Mouse (Mus musculus): ENCODE measurements at regions not wholly inside any gene's neighbourhood (a gene's known extent, or its start where the extent isn't known, plus 50 kb on each side); places are given as distances from the start of the nearest gene placed in this dataset.

DNA sequence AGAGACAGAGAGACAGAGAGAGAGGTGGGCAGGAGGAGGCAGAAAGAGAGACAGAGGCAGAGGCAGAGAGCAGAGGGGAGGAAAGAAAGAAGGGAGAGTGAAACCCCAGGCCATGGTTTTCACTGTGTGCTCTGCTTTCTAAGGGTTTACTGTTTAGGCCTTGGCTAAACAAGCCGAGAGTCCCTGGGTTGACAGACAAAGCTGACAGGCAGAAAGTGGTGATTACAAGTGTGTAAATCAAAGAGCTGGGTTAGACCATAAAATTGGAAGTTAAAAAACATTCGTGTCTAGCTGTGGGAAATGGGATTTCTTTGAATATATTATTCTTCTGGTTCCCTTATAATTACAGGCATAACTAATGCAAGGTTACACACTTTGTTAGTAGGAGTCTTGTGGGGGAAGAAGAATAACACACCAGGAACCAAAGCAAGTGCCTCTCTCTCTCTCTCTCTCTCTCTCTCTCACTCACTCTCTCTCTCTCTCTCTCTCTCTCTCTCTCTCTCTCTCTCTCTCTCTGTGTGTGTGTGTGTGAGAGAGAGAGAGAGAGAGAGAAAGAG lies 556.0 kb downstream of the Grin2a start:
- Histone ChIP-seq H3K4me3 (ENCODE audit: insufficient read depth, low read depth, low read length) (no peak overlapping the region), H3K27ac (ENCODE audit: insufficient read depth, low read depth, low read length) (no peak overlapping the region), H3K4me1 (ENCODE audit: control insufficient read depth, insufficient read depth, low read length) (no peaks in the 10 kb centered on the region)
- TF ChIP-seq CTCF (IDR thresholded peaks at IDR 0.05; ENCODE audit: insufficient read depth, low read depth, low read length) (no peak), POLR2A (IDR thresholded peaks at IDR 0.05; ENCODE audit: insufficient read depth, low read depth, low read length) (no peak)
- WGBS, result 21% methylated on average over 2 of the region's 2 CpGs

DNA sequence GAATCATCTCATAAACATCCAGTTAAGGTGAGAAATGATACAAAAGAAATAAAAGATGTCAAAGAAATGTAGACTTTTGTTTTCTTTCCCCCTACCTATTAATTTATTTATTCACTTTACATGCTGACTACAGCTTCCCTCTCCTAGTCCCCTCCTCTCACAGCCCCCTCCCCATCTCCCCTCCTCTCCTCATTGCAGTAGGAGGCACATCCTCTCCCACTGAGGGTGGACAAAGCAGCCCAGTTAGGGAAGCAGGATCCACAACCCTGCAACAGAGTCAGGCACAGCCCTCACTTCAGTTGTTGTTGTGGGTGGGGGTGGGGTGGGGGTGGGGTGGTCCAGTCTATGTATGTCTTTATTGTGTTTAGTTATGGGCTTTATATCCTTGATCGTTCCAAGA lies 555.5 kb downstream of the Grin2a start:
- WGBS, result 55% methylated on average over 1 of the region's 1 CpGs
- no peak overlapping the region for H3K27ac ChIP-seq (ENCODE audit: insufficient read depth, low read depth, low read length)

DNA sequence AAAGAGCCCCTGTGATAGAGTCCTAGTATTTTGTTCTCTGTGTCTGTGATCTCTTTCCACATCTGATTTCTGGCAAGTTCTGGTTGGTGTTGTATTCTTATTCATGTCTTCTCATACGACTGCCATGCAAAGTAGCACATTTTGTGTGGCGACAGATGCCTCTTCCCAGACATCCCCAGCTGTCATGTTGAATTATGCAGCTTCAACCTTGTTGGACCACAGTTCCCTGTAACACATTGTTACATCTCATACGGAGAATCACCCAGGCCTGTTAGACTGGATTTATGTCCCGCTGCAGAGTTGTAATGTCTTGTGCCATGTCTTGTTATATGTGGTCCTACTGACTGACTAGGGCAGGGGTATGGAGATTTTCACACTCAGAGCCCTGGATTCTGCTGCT lies 543.3 kb downstream of the Grin2a start:
- no peak for TF ChIP-seq POLR2A (IDR thresholded peaks at IDR 0.05; ENCODE audit: insufficient read depth, low read depth, low read length)
- TF ChIP-seq CTCF (IDR thresholded peaks at IDR 0.05; ENCODE audit: insufficient read depth, low read depth, low read length), result no peak
- WGBS, result 95% methylated on average over 4 of the region's 4 CpGs
- H3K4me1 ChIP-seq (ENCODE audit: control insufficient read depth, insufficient read depth, low read length), result no peaks in the 10 kb centered on the region
- no peak overlapping the region for H3K4me3 ChIP-seq (ENCODE audit: insufficient read depth, low read depth, low read length)
- no peak overlapping the region for H3K27ac ChIP-seq (ENCODE audit: insufficient read depth, low read depth, low read length)

More for the DNA sequence above, 555.5 kb downstream of the Grin2a start:
- no peak overlapping the region for H3K4me3 ChIP-seq (ENCODE audit: insufficient read depth, low read depth, low read length)
- TF ChIP-seq CTCF (IDR thresholded peaks at IDR 0.05; ENCODE audit: insufficient read depth, low read depth, low read length), result no peak
- no peak for TF ChIP-seq POLR2A (IDR thresholded peaks at IDR 0.05; ENCODE audit: insufficient read depth, low read depth, low read length)
- H3K4me1 ChIP-seq (ENCODE audit: control insufficient read depth, insufficient read depth, low read length), result no peaks in the 10 kb centered on the region

DNA sequence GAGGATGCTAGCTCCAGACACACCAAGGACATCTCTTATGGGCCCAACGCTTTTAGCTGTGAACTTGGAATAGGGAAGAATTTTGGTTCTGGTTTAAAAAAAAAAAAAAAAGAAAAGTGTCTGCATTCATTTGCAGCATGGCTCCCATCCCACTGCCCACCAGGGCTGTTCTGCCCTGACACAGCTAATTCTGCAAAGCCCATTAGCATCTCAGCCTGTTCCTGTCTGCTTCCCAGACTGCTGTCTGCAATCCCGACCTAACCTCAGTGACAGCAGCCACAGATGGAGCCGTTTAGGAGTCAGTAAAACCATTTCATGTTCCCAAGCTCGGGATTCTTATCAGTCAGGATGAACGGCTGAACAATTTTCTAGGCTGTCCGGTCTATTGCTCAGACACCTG lies 537.8 kb downstream of the Grin2a start:
- H3K27ac ChIP-seq (ENCODE audit: insufficient read depth, low read depth, low read length), result no peak overlapping the region
- H3K4me3 ChIP-seq (ENCODE audit: insufficient read depth, low read depth, low read length), result no peak overlapping the region
- TF ChIP-seq CTCF (IDR thresholded peaks at IDR 0.05; ENCODE audit: insufficient read depth, low read depth, low read length) (no peak), POLR2A (IDR thresholded peaks at IDR 0.05; ENCODE audit: insufficient read depth, low read depth, low read length) (no peak)
- no peaks in the 10 kb centered on the region for H3K4me1 ChIP-seq (ENCODE audit: control insufficient read depth, insufficient read depth, low read length)
- WGBS, result 83% methylated on average over 6 of the region's 6 CpGs

DNA sequence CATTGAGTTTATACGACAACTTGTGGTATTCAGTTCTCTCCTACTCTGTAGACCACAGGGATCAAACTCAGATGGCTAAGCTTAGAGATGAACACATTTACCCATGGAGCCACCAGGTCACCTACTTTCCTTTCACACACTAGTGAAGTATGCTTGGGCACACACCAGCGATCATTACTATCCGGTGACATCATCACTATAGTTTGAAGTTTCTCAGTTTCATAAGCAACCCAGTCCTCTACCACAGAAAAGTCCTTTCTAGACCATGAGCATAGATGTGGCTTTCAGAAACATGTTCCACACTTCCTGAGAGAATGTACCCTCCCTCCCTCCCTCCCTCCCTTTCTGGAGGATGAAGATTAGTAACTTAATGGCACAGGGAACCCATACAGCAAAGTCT lies 532.9 kb downstream of the Grin2a start:
- Histone ChIP-seq H3K4me3 (ENCODE audit: insufficient read depth, low read depth, low read length) (no peak overlapping the region), H3K4me1 (ENCODE audit: control insufficient read depth, insufficient read depth, low read length) (no peaks in the 10 kb centered on the region), H3K27ac (ENCODE audit: insufficient read depth, low read depth, low read length) (no peak overlapping the region)
- TF ChIP-seq CTCF (IDR thresholded peaks at IDR 0.05; ENCODE audit: insufficient read depth, low read depth, low read length) (no peak), POLR2A (IDR thresholded peaks at IDR 0.05; ENCODE audit: insufficient read depth, low read depth, low read length) (no peak)
- 93% methylated on average over 3 of the region's 3 CpGs for WGBS

DNA sequence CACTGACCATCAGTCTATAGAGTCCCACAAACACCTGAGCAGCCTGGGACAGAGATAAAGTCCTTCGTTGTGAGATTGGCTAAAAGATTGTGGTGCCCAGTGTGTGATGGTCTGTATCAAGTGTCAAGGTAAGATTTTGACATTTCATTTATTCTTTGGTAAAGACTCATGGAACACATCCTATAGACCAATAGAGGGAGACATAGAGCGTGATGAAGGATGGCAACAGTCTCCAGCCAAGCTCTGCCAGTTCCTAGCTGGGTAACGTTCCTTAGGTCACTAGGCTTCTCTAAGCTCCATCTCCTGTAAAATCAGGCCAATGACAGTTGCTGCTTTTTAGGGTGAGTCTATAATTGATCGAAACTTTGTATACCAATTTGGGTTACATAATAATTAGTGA lies 526.0 kb downstream of the Grin2a start:
- Histone ChIP-seq H3K27ac (ENCODE audit: insufficient read depth, low read depth, low read length) (no peak overlapping the region), H3K4me3 (ENCODE audit: insufficient read depth, low read depth, low read length) (no peak overlapping the region), H3K4me1 (ENCODE audit: control insufficient read depth, insufficient read depth, low read length) (no peaks in the 10 kb centered on the region)
- no peak for TF ChIP-seq CTCF (IDR thresholded peaks at IDR 0.05; ENCODE audit: insufficient read depth, low read depth, low read length)
- TF ChIP-seq POLR2A (IDR thresholded peaks at IDR 0.05; ENCODE audit: insufficient read depth, low read depth, low read length), result no peak
- WGBS, result 75% methylated on average over 4 of the region's 4 CpGs

DNA sequence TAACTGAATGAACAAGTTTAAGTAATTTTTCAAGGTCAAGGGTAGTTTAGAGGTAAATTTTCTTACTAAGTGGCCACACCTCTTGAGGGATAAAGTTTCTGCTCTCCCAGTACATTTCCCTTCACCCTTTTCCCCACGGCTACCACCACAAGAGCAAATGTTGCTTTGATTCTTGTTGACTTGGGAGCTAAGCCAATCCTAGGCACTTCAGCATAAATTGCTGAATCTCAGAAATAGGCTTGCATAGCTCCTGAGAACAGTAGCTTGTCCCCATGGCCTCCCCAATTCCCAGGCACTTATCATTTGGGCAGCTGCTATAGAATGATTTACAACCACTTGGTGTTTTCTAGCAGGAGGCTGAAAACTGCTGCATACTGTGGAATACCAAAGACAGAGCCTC lies 510.1 kb downstream of the Grin2a start:
- no peak overlapping the region for H3K4me3 ChIP-seq (ENCODE audit: insufficient read depth, low read depth, low read length)
- 83% methylated on average over 1 of the region's 1 CpGs for WGBS
- H3K4me1 ChIP-seq (ENCODE audit: control insufficient read depth, insufficient read depth, low read length), result no peaks in the 10 kb centered on the region
- TF ChIP-seq POLR2A (IDR thresholded peaks at IDR 0.05; ENCODE audit: insufficient read depth, low read depth, low read length), result no peak
- no peak for TF ChIP-seq CTCF (IDR thresholded peaks at IDR 0.05; ENCODE audit: insufficient read depth, low read depth, low read length)
- H3K27ac ChIP-seq (ENCODE audit: insufficient read depth, low read depth, low read length), result no peak overlapping the region

DNA sequence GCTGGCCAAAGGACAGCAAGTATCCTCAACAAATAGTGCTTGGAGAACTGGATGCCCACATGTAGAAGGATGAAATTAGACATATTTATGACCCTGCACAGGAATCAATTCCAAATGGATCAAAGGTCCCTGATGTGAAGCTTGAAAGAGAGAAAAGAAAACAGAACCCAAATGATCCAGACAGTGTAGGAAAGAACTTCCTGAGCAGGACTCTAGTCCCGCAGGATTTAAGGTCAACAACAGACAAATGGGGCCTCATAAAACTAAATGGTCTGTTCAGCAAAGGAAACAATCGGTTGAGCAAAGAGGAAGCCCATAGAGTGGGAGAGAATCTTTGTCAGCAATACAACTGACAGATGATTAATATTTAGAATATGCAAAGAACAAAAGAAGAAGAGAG lies 497.1 kb downstream of the Grin2a start:
- 85% methylated on average over 2 of the region's 2 CpGs for WGBS
- Histone ChIP-seq H3K4me1 (ENCODE audit: control insufficient read depth, insufficient read depth, low read length) (peaks cover 3% of the 10 kb centered on the region; the same call in 1 of the 2 replicates), H3K27ac (ENCODE audit: insufficient read depth, low read depth, low read length) (no peak overlapping the region), H3K4me3 (ENCODE audit: insufficient read depth, low read depth, low read length) (no peak overlapping the region)
- TF ChIP-seq POLR2A (IDR thresholded peaks at IDR 0.05; ENCODE audit: insufficient read depth, low read depth, low read length), result no peak
- TF ChIP-seq CTCF (IDR thresholded peaks at IDR 0.05; ENCODE audit: insufficient read depth, low read depth, low read length), result no peak

DNA sequence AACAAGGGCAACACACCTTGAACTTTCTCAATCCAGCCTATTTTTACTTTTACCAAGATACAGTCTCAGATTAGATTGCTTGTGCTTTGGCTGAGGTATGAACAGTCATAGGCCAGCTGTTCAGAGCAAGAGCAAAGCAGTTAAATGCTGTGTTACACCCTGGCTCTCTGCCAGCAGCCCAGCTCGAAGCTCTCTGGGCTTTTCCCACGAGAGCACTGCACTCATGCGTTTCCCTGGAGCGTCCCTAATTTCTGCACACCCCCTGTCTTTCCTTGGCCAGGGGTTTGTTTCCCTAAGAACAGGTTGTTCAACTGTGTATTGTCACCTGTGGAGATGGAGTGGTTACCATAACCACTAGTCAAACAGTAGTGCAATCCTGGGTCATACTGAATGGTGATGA lies 493.6 kb downstream of the Grin2a start:
- peaks cover 3% of the 10 kb centered on the region; the same call in 1 of the 2 replicates for H3K4me1 ChIP-seq (ENCODE audit: control insufficient read depth, insufficient read depth, low read length)
- 11% methylated on average over 4 of the region's 4 CpGs for WGBS

DNA sequence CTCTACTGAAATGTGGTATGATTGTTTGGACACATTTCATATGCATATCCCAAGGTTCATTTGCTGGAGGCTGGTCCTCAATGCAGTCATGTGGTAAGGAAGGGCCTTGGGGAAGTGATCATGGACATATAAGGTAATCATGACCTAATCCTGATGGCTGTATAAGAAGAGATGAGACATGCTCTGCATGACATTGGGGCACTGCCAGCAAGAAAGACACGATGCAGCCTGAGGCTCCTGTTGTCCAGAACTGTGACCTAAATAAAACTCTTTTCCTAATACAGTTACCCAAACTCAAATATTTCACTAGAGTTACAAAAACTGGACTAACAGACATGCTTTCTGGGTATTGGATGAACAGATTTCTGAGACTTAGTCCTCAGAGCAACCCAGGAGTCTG lies 485.7 kb downstream of the Grin2a start:
- Histone ChIP-seq H3K4me3 (ENCODE audit: insufficient read depth, low read depth, low read length) (no peak overlapping the region), H3K4me1 (ENCODE audit: control insufficient read depth, insufficient read depth, low read length) (no peaks in the 10 kb centered on the region), H3K27ac (ENCODE audit: insufficient read depth, low read depth, low read length) (no peak overlapping the region)
- no peak for TF ChIP-seq CTCF (IDR thresholded peaks at IDR 0.05; ENCODE audit: insufficient read depth, low read depth, low read length)
- 75% methylated on average over 1 of the region's 1 CpGs for WGBS

More for the DNA sequence above, 493.6 kb downstream of the Grin2a start:
- TF ChIP-seq POLR2A (IDR thresholded peaks at IDR 0.05; ENCODE audit: insufficient read depth, low read depth, low read length) (no peak), CTCF (IDR thresholded peaks at IDR 0.05; ENCODE audit: insufficient read depth, low read depth, low read length) (no peak)
- Histone ChIP-seq H3K4me3 (ENCODE audit: insufficient read depth, low read depth, low read length) (no peak overlapping the region), H3K27ac (ENCODE audit: insufficient read depth, low read depth, low read length) (no peak overlapping the region)

All from olfactory bulb, adult 2 months (tissue).